Mouse (Mus musculus): ENCODE results near the gene Ube2b. TPM values are rescaled to one million over a fixed set of nuclear protein-coding genes. Genes with fewer than 3 reads are reported as not detected.

Ube2b gene
- polyA plus RNA-seq, 1 experiment from 2014 or later = 211 TPM

GRCm38 (mm10) chr11:51945548-51945947 is 55.0 kb downstream of the Ube2b start:
- DNase-seq (ENCODE audit: low spot score) = peak; percentile 22
- whole genome bisulfite sequencing = 47% methylated on average over 8 of the region's 8 CpGs
- H3K4me3 ChIP-seq (ENCODE audit: low read depth, low read length) = no peak overlapping the region
- 0 out of 2 replicates have a peak overlapping the region, but pooled peaks have one; percentile 7 for H3K27ac ChIP-seq (ENCODE audit: low read depth, low read length)
- no peaks in the 10 kb centered on the region for H3K9me3 ChIP-seq (replicated peaks; ENCODE audit: control insufficient read depth, low read length)
- peak overlapping the region; percentile 13; the same call in 1 of the 2 replicates for H3K9ac ChIP-seq (ENCODE audit: low read length)
- H3K27me3 ChIP-seq (replicated peaks; ENCODE audit: control insufficient read depth, insufficient read depth, low read length) = no peaks in the 10 kb centered on the region
- no peak for ATAC-seq
- no peak overlapping the region for H3K4me2 ChIP-seq (ENCODE audit: low read length)
- peaks cover 8% of the 10 kb centered on the region for H3K4me1 ChIP-seq (ENCODE audit: control insufficient read depth, insufficient read depth, low read length)
- H3K36me3 ChIP-seq (ENCODE audit: control insufficient read depth, insufficient read depth, low read length) = no peaks in the 10 kb centered on the region

- H3K4me2 ChIP-seq (ENCODE audit: low read length) = no peak overlapping the region
- no peak overlapping the region for H3K4me3 ChIP-seq (ENCODE audit: low read depth, low read length)
- DNase-seq (ENCODE audit: low spot score) = no peak
- 80% methylated on average over 3 of the region's 3 CpGs for WGBS
- no peak for ATAC-seq
- H3K9me3 ChIP-seq (replicated peaks; ENCODE audit: control insufficient read depth, low read length) = no peaks in the 10 kb centered on the region
- H3K4me1 ChIP-seq (ENCODE audit: control insufficient read depth, insufficient read depth, low read length) = peaks cover 8% of the 10 kb centered on the region
- no peak overlapping the region for H3K27ac ChIP-seq (ENCODE audit: low read depth, low read length)
- H3K36me3 ChIP-seq (ENCODE audit: control insufficient read depth, insufficient read depth, low read length) = no peaks in the 10 kb centered on the region
- H3K9ac ChIP-seq (ENCODE audit: low read length) = no peak overlapping the region
- H3K27me3 ChIP-seq (replicated peaks; ENCODE audit: control insufficient read depth, insufficient read depth, low read length) = no peaks in the 10 kb centered on the region
Observed at GRCm38 (mm10) chr11:51944239-51944638, 56.3 kb downstream of the Ube2b start.

GRCm38 (mm10) chr11:51943500-51943841 is 57.1 kb downstream of the Ube2b start:
- ATAC-seq (no peak), DNase-seq (ENCODE audit: low spot score) (no peak)
- Histone ChIP-seq H3K27ac (ENCODE audit: low read depth, low read length) (peak overlapping the region; percentile 46; the same call in 1 of the 2 replicates), H3K36me3 (ENCODE audit: control insufficient read depth, insufficient read depth, low read length) (no peaks in the 10 kb centered on the region), H3K4me2 (ENCODE audit: low read length) (no peak overlapping the region), H3K4me3 (ENCODE audit: low read depth, low read length) (no peak overlapping the region), H3K9me3 (replicated peaks; ENCODE audit: control insufficient read depth, low read length) (no peaks in the 10 kb centered on the region), H3K4me1 (ENCODE audit: control insufficient read depth, insufficient read depth, low read length) (peaks cover 8% of the 10 kb centered on the region), H3K27me3 (replicated peaks; ENCODE audit: control insufficient read depth, insufficient read depth, low read length) (no peaks in the 10 kb centered on the region), H3K9ac (ENCODE audit: low read length) (no peak overlapping the region)
- WGBS = 61% methylated on average over 6 of the region's 6 CpGs

- H3K4me1 ChIP-seq (ENCODE audit: control insufficient read depth, insufficient read depth, low read length) = peaks cover 8% of the 10 kb centered on the region
- no peaks in the 10 kb centered on the region for H3K27me3 ChIP-seq (replicated peaks; ENCODE audit: control insufficient read depth, insufficient read depth, low read length)
- no peak overlapping the region for H3K9ac ChIP-seq (ENCODE audit: low read length)
- H3K4me3 ChIP-seq (ENCODE audit: low read depth, low read length) = no peak overlapping the region
- ATAC-seq (peak; percentile 65), DNase-seq (ENCODE audit: low spot score) (peak; percentile 61)
- peak overlapping the region; percentile 46; the same call in 1 of the 2 replicates for H3K27ac ChIP-seq (ENCODE audit: low read depth, low read length)
- no peak overlapping the region for H3K4me2 ChIP-seq (ENCODE audit: low read length)
- WGBS = 58% methylated on average over 15 of the region's 15 CpGs
- H3K36me3 ChIP-seq (ENCODE audit: control insufficient read depth, insufficient read depth, low read length) = no peaks in the 10 kb centered on the region
- no peaks in the 10 kb centered on the region for H3K9me3 ChIP-seq (replicated peaks; ENCODE audit: control insufficient read depth, low read length)
Observed at GRCm38 (mm10) chr11:51942602-51943499, 57.7 kb downstream of the Ube2b start.

- DNase-seq (ENCODE audit: low spot score) (no peak), ATAC-seq (no peak)
- no peaks in the 10 kb centered on the region for H3K36me3 ChIP-seq (ENCODE audit: control insufficient read depth, insufficient read depth, low read length)
- no peak overlapping the region for H3K4me2 ChIP-seq (ENCODE audit: low read length)
- H3K4me1 ChIP-seq (ENCODE audit: control insufficient read depth, insufficient read depth, low read length) = peaks cover 8% of the 10 kb centered on the region
- no peak overlapping the region for H3K9ac ChIP-seq (ENCODE audit: low read length)
- H3K4me3 ChIP-seq (ENCODE audit: low read depth, low read length) = no peak overlapping the region
- H3K27me3 ChIP-seq (replicated peaks; ENCODE audit: control insufficient read depth, insufficient read depth, low read length) = no peaks in the 10 kb centered on the region
- H3K9me3 ChIP-seq (replicated peaks; ENCODE audit: control insufficient read depth, low read length) = no peaks in the 10 kb centered on the region
- no peak overlapping the region for H3K27ac ChIP-seq (ENCODE audit: low read depth, low read length)
- 73% methylated on average over 13 of the region's 13 CpGs for WGBS
Observed at GRCm38 (mm10) chr11:51940511-51940955, 60.0 kb downstream of the Ube2b start.

GRCm38 (mm10) chr11:51939590-51939955 is 61.0 kb downstream of the Ube2b start:
- H3K4me2 ChIP-seq (ENCODE audit: low read length) = no peak overlapping the region
- no peaks in the 10 kb centered on the region for H3K27me3 ChIP-seq (replicated peaks; ENCODE audit: control insufficient read depth, insufficient read depth, low read length)
- peaks cover 8% of the 10 kb centered on the region for H3K4me1 ChIP-seq (ENCODE audit: control insufficient read depth, insufficient read depth, low read length)
- no peaks in the 10 kb centered on the region for H3K36me3 ChIP-seq (ENCODE audit: control insufficient read depth, insufficient read depth, low read length)
- DNase-seq (ENCODE audit: low spot score) (no peak), ATAC-seq (no peak)
- no peak overlapping the region for H3K4me3 ChIP-seq (ENCODE audit: low read depth, low read length)
- H3K9ac ChIP-seq (ENCODE audit: low read length) = no peak overlapping the region
- H3K27ac ChIP-seq (ENCODE audit: low read depth, low read length) = no peak overlapping the region
- H3K9me3 ChIP-seq (replicated peaks; ENCODE audit: control insufficient read depth, low read length) = no peaks in the 10 kb centered on the region
- 83% methylated on average over 8 of the region's 8 CpGs for WGBS

- H3K27me3 ChIP-seq (replicated peaks; ENCODE audit: control insufficient read depth, insufficient read depth, low read length) = no peaks in the 10 kb centered on the region
- ATAC-seq (no peak), DNase-seq (ENCODE audit: low spot score) (no peak)
- H3K36me3 ChIP-seq (ENCODE audit: control insufficient read depth, insufficient read depth, low read length) = no peaks in the 10 kb centered on the region
- no peak overlapping the region for H3K4me2 ChIP-seq (ENCODE audit: low read length)
- WGBS = 84% methylated on average over 12 of the region's 12 CpGs
- H3K9ac ChIP-seq (ENCODE audit: low read length) = no peak overlapping the region
- no peak overlapping the region for H3K27ac ChIP-seq (ENCODE audit: low read depth, low read length)
- peaks cover 8% of the 10 kb centered on the region for H3K4me1 ChIP-seq (ENCODE audit: control insufficient read depth, insufficient read depth, low read length)
- H3K4me3 ChIP-seq (ENCODE audit: low read depth, low read length) = no peak overlapping the region
- H3K9me3 ChIP-seq (replicated peaks; ENCODE audit: control insufficient read depth, low read length) = no peaks in the 10 kb centered on the region
Observed at GRCm38 (mm10) chr11:51938817-51939589, 61.6 kb downstream of the Ube2b start.

GRCm38 (mm10) chr11:51937361-51937781 is 63.2 kb downstream of the Ube2b start:
- WGBS = 61% methylated on average over 6 of the region's 6 CpGs
- Histone ChIP-seq H3K9me3 (replicated peaks; ENCODE audit: control insufficient read depth, low read length) (no peaks in the 10 kb centered on the region), H3K4me2 (ENCODE audit: low read length) (no peak overlapping the region), H3K4me1 (ENCODE audit: control insufficient read depth, insufficient read depth, low read length) (no peaks in the 10 kb centered on the region), H3K36me3 (ENCODE audit: control insufficient read depth, insufficient read depth, low read length) (no peaks in the 10 kb centered on the region), H3K4me3 (ENCODE audit: low read depth, low read length) (no peak overlapping the region), H3K27ac (ENCODE audit: low read depth, low read length) (no peak overlapping the region), H3K9ac (ENCODE audit: low read length) (no peak overlapping the region), H3K27me3 (replicated peaks; ENCODE audit: control insufficient read depth, insufficient read depth, low read length) (no peaks in the 10 kb centered on the region)
- ATAC-seq (no peak), DNase-seq (ENCODE audit: low spot score) (no peak)

Data from forebrain, embryonic 14.5 days (tissue).